Mouse (Mus musculus): ENCODE data around the gene Krtcap3. TPM values are rescaled to one million over a fixed set of nuclear protein-coding genes. Genes with fewer than 3 reads are reported as not detected.
"Not testable (repeated sequence)": the region's sequence is repeated elsewhere in the genome, so short reads cannot be mapped to it uniquely, and the experiment has no call there.

Gene Krtcap3
- polyA plus RNA-seq (2016; fragmentation: Nextera tagmentation; extraction: Ambion mirVana), result 3.3 and 4.7 TPM in 2 replicates

DNA sequence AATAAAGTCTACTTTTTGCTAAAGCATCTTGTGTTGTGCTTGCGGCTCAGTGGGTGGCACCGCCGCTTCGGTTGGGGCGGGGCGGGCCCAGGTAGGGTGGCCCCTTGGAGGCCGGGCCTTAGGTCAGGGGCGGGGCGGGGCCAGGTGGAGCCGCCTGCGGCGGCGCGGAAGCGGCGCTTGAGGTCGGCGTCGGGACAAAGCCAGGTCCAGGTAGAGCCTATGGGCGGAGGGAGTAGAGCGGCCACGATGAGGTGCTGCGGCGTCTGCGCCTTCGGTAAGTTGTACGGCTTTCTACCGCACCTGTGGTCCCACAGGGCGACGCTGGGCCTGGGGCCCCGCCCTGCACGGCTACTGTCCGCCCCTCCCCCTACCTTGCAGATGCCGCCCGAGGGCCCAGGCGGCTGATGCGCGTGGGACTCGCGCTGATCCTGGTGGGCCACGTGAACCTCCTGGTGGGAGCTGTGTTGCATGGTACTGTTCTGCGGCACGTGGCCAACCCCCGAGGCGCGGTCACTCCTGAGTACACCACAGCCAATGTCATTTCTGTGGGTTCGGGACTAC, at the start of gene Krtcap3:
Gene Krtcap3 (plus strand): TSS at position 151 of the 561 bp plus-strand sequence.
- no peak within 1 kb of the TSS for H3K27ac ChIP-seq (replicated peaks)

DNA sequence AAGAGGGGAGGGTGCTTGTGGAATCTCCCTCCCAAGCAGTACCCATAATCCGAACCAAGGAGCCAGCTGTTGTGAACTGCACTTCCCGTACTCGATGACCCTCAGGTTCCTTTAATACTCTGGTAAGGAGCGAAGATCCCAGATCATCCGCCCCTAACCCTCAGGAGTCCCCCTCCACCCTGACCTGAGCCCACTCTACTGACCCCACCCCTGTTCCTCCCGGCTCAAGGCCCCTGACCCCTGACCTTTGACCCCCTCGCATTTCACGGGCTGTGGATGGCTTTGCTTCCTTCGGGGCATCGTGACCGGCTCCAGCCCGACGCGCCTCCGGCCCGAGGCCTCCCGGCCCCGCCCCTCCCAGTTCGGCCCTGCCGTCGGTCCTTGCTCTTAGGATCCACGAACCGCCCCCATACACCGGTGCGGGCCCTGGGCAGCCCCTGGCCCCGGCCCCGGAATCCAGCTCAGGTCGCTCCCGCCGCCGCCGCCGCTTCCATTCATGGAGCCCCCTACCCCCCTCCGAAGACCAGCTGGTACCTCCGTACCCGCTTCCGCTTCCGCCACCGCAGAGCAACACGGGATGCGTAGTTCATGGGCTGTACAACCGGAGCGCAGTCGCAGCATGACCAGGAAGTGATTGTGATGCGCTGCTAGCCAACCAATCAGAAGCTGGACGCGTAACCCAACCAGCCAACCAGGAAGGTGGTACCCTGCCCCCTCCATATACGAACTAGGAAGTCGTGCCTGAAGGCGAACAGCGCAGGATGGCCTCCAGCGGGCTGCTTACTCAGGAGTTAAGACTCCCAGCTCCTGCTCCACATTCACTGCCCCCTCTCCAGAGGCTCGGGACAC, 49.5 kb upstream of the Krtcap3 start, which contains the start of gene Zfp513:
Gene Zfp513 (minus strand): TSS at position 562 of the 849 bp plus-strand sequence.
- H3K4me2 ChIP-seq (replicated peaks), result peak within 1 kb of the TSS; percentile 85
- peaks cover 20% of the 10 kb centered on the region for H3K4me1 ChIP-seq
- no peaks in the 10 kb centered on the region for H3K27me3 ChIP-seq
- peaks cover 77% of the 10 kb centered on the region for H3K36me3 ChIP-seq
- peak within 1 kb of the TSS; percentile 83 for H3K9ac ChIP-seq (replicated peaks)
- H3K4me3 ChIP-seq, result peak within 1 kb of the TSS; percentile 73
- peaks cover 5% of the 10 kb centered on the region for H3K9me3 ChIP-seq
- ATAC-seq (ENCODE audit: low FRiP score, low read depth), result peak; percentile 98
- peak within 1 kb of the TSS; percentile 83 for H3K27ac ChIP-seq (replicated peaks)
- WGBS, result 1% methylated on average over 52 of the region's 53 CpGs

More for the DNA sequence above, at the start of gene Krtcap3:
- Histone ChIP-seq H3K27me3 (peaks cover 14% of the 10 kb centered on the region), H3K4me1 (peaks cover 9% of the 10 kb centered on the region), H3K4me3 (0 out of 2 replicates have a peak within 1 kb of the TSS, but pooled peaks have one; percentile 10), H3K9ac (replicated peaks) (peak within 1 kb of the TSS; percentile 28; the same call in 1 of the 2 replicates), H3K9me3 (no peaks in the 10 kb centered on the region), H3K36me3 (peaks cover 92% of the 10 kb centered on the region), H3K4me2 (replicated peaks) (peak within 1 kb of the TSS; percentile 29)
- WGBS, result 21% methylated on average over 47 of the region's 47 CpGs
- peak; percentile 41; the same call in 1 of the 2 replicates for ATAC-seq (ENCODE audit: low FRiP score, low read depth)

DNA sequence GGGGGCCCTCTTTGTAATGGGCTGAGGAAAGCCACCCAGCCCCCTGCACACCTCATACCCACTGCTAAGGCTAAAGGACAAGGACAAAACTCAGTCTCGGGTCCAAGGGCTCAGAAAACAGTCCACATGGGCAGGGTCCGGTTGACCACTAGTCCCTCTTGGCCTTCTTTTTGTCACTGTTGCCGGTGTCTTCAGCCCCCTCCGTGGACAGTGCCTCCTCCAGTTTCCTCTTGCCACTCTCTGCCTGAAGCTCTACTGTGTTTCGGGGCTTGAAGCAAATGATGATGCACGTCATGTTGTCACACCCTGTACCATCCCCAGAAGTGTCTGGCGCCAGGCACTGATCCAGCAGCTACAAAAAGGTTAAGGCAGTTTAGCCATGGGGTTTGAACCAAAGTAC, 48.6 kb upstream of the Krtcap3 start:
- Histone ChIP-seq H3K9me3 (peaks cover 5% of the 10 kb centered on the region), H3K27me3 (no peaks in the 10 kb centered on the region), H3K4me2 (replicated peaks) (peak overlapping the region; percentile 85), H3K4me3 (peak overlapping the region; percentile 73), H3K9ac (replicated peaks) (peak overlapping the region; percentile 52), H3K36me3 (peaks cover 77% of the 10 kb centered on the region), H3K4me1 (peaks cover 20% of the 10 kb centered on the region), H3K27ac (replicated peaks) (peak overlapping the region; percentile 80)
- ATAC-seq (ENCODE audit: low FRiP score, low read depth), result no peak
- 89% methylated on average over 7 of the region's 7 CpGs for WGBS

DNA sequence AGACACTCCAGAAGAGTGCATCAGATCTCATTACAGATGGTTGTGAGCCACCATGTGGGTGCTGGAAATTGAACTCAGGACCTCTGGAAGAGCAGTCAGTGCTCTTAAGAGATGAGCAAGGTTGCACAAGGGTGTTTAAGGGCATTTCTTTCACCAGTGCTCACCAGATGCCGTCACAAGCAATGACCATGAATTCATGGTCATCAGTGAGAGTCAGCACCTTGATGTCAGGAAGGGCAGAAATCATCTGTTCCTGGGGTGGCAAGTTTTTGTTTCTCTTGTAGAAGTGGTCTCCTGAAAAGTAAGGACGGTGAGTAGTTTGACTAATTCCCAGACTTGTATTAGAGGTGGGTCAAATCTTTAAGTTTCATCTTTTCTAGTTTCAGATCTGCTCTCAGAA, 47.6 kb upstream of the Krtcap3 start:
- H3K36me3 ChIP-seq, result peaks cover 73% of the 10 kb centered on the region
- 90% methylated on average over 2 of the region's 2 CpGs for WGBS
- no peak overlapping the region for H3K9ac ChIP-seq (replicated peaks)

DNA sequence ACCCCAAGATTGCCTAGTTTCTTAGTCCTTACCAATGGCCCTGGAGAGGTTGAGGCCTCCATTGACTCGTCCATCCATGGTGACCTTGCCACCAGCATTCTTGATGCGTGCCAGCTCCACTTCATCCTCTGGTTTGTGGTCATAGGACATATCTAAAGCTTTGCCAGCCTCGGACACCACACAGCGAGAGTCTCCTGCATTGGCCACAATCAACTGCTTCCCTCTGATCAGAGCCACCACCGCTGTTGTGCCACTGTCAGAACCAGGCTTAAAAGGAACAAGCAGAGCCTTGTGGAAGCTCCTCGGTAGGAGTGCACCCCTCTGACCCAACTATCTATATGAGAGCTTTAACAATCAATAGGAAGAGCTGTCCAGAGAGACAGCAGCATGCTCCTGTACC, 47.1 kb upstream of the Krtcap3 start:
- no peak for ATAC-seq (ENCODE audit: low FRiP score, low read depth)
- Histone ChIP-seq H3K27me3 (no peaks in the 10 kb centered on the region), H3K4me1 (peaks cover 20% of the 10 kb centered on the region), H3K9me3 (peaks cover 5% of the 10 kb centered on the region), H3K36me3 (peaks cover 67% of the 10 kb centered on the region), H3K27ac (replicated peaks) (no peak overlapping the region), H3K4me3 (no peak overlapping the region), H3K4me2 (replicated peaks) (no peak overlapping the region), H3K9ac (replicated peaks) (no peak overlapping the region)
- 96% methylated on average over 6 of the region's 6 CpGs for WGBS

More for the DNA sequence above, 47.6 kb upstream of the Krtcap3 start:
- no peak for ATAC-seq (ENCODE audit: low FRiP score, low read depth)
- H3K27me3 ChIP-seq, result no peaks in the 10 kb centered on the region
- H3K9me3 ChIP-seq, result peaks cover 5% of the 10 kb centered on the region
- no peak overlapping the region for H3K27ac ChIP-seq (replicated peaks)
- H3K4me3 ChIP-seq, result no peak overlapping the region
- peaks cover 20% of the 10 kb centered on the region for H3K4me1 ChIP-seq
- H3K4me2 ChIP-seq (replicated peaks), result no peak overlapping the region

DNA sequence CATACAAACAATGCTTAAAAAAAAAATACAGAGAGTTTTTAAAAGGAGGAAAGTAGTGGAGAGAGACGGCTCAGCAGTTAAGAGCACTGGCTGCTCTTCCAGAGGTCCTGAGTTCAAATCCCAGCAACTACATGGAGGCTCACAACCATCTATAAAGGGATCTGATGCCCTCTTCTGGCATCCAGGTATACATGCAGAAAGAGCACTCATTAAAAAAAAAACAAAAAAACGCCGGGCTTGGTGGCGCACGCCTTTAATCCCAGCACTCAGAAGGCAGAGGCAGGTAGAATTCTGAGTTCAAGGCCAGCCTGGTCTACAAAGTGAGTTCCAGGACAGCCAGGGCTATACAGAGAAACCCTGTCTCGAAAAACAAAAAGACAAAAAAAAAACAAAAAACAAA, 34.9 kb upstream of the Krtcap3 start:
- H3K4me2 ChIP-seq (replicated peaks); H3K9ac ChIP-seq (replicated peaks); ATAC-seq (ENCODE audit: low FRiP score, low read depth); H3K9me3 ChIP-seq; H3K27me3 ChIP-seq; H3K4me3 ChIP-seq; H3K36me3 ChIP-seq; H3K27ac ChIP-seq (replicated peaks): not testable (repeated sequence)
- peaks cover 14% of the 10 kb centered on the region for H3K4me1 ChIP-seq
- WGBS, result 95% methylated on average over 6 of the region's 6 CpGs

DNA sequence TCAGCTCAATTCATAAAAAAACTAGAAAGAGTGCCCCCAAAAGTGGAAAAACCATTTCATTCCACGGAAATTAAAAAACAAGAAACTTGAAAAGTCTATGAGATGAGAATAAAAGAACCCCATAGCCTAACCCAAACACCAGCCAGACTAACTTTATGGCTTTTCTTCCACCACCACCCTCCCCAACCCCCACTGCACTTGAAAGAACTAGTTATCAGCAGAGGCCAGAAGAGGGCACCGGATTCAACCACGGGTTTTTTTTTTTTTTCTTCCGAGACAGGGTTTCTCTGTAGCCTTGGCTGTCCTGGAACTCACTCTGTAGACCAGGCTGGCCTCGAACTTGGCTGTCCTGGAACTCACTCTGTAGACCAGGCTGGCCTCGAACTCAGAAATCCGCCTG, 33.2 kb upstream of the Krtcap3 start:
- no peaks in the 10 kb centered on the region for H3K36me3 ChIP-seq
- no peak for ATAC-seq (ENCODE audit: low FRiP score, low read depth)
- H3K4me2 ChIP-seq (replicated peaks), result no peak overlapping the region
- no peak overlapping the region for H3K9ac ChIP-seq (replicated peaks)
- H3K9me3 ChIP-seq, result no peaks in the 10 kb centered on the region
- H3K27ac ChIP-seq (replicated peaks), result no peak overlapping the region
- no peak overlapping the region for H3K4me3 ChIP-seq
- 72% methylated on average over 7 of the region's 7 CpGs for WGBS
- peaks cover 16% of the 10 kb centered on the region for H3K4me1 ChIP-seq
- no peaks in the 10 kb centered on the region for H3K27me3 ChIP-seq

DNA sequence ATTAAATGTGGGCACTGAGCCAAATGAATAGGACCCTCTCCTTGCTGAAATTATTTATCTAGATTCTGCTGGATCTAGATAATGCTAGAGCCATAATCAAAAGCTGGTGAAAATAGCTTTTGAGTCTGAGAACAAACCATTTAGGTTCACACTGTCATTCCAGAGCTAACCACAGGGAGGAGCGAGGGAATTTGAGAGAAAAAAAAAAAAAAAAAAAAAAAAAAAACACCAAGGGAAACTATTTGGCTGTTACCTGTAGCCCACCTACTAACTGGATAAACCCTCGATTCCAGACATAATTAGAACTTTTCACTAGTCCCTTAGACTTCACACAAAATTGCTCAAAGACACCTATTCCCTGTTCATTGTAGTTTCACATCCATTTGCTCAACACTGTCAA, 32.4 kb upstream of the Krtcap3 start:
- peak overlapping the region; percentile 97 for H3K4me3 ChIP-seq
- no peak overlapping the region for H3K27ac ChIP-seq (replicated peaks)
- H3K9me3 ChIP-seq, result no peaks in the 10 kb centered on the region
- H3K4me1 ChIP-seq, result peaks cover 16% of the 10 kb centered on the region
- H3K36me3 ChIP-seq, result no peaks in the 10 kb centered on the region
- H3K9ac ChIP-seq (replicated peaks), result no peak overlapping the region
- no peak for ATAC-seq (ENCODE audit: low FRiP score, low read depth)
- no peaks in the 10 kb centered on the region for H3K27me3 ChIP-seq
- H3K4me2 ChIP-seq (replicated peaks), result peak overlapping the region; percentile 83
- 2% methylated on average over 2 of the region's 2 CpGs for WGBS

DNA sequence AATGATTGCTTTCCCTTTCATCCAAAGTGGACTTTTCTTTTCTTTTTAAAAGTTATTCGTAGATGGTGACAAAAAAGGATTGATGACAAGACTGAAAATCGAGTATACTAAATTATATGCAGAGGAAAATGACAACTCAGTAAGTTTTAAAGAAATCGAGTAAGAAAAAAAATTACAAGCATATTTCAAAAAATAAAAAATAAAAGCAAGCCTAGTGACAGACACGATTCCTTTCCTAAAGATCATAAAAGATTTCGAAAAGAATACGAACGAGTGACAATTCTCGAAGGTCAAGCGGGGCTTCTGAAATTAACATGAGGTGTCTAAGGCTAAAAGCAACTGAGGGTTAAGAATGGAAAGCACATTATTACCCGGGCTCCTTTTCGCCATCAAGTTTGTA, 32.0 kb upstream of the Krtcap3 start:
- WGBS, result 2% methylated on average over 11 of the region's 11 CpGs

DNA sequence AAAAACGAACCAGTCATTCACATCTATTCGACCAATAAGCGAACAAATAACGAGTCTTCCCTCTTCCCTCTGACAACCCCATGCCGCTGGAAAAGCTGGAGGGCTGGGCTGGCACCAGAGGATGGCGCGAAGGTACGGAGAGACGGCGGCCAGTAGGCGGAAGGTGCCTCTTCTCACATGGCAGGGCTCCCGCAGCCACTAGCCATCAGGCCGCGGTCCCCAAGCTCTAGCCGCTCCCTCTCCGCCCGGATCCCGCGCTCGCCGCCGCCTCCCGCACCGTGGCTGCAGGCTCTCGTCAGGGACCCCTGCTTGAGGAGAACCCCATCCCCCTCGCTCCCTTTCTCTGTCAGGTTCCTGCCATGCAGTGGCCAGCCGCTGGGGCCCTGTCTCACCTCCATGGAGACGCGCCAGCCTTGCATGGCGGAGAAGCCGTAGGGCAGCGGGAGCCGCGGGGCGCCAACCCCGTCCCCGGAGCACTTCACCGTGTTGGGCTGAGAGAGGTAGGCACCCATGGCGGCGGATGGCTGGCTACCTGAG, 31.5 kb upstream of the Krtcap3 start:
- WGBS, result under 1% methylated on average over 40 of the region's 40 CpGs

More for the DNA sequence above, 32.0 kb upstream of the Krtcap3 start:
- Histone ChIP-seq H3K9me3 (no peaks in the 10 kb centered on the region), H3K4me1 (peaks cover 16% of the 10 kb centered on the region), H3K9ac (replicated peaks) (peak overlapping the region; percentile 92), H3K4me3 (peak overlapping the region; percentile 97), H3K36me3 (no peaks in the 10 kb centered on the region), H3K27me3 (no peaks in the 10 kb centered on the region), H3K4me2 (replicated peaks) (peak overlapping the region; percentile 83), H3K27ac (replicated peaks) (peak overlapping the region; percentile 95)
- ATAC-seq (ENCODE audit: low FRiP score, low read depth), result no peak

DNA sequence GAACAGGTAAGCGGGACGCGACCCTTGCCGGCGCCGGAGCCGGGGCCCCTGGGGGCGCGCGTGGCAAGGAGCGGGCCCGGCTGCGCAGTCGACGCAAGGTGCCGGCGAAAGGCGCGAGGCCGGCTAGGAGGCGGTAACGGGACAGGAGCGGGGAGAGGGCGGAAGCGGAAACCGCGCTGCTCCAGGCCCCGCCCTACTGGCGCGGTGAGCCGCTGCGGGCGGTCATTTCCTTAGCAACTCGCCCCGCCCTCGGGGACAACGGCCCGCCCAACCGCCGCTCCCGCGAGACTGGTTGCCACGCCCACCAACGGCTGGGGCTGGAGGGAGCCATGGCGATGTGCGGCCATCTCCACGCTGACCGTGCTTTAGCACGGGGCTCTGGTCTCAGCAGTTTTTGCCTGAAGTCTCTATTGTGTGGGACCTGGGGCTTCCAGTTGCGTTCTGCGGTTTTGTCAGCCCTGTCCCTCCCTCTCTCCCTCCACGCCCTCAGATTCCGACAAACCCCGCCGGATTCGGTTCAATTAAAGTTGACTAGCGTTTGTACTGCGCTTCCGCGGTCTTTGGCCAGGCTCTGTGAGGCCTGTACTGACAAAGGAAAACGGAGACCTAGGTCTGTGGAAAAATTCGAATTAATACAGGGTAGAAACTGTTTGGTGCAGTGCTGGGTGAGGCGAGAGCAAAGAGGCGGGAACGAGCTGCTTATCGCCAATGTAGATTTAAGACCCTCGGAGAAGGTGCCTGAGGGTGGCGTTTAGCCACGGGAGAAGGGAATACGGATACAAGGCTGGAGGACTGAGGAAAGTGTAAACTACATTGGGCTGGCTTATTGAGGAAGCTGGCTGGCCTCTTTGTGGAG, 30.8 kb upstream of the Krtcap3 start, which contains the start of gene Ppm1g:
Gene Ppm1g (minus strand): TSS at position 240 of the 856 bp plus-strand sequence.
- Histone ChIP-seq H3K9me3 (no peaks in the 10 kb centered on the region), H3K27me3 (no peaks in the 10 kb centered on the region), H3K36me3 (no peaks in the 10 kb centered on the region), H3K27ac (replicated peaks) (peak within 1 kb of the TSS; percentile 95), H3K4me1 (peaks cover 16% of the 10 kb centered on the region), H3K9ac (replicated peaks) (peak within 1 kb of the TSS; percentile 92), H3K4me3 (peak within 1 kb of the TSS; percentile 97), H3K4me2 (replicated peaks) (peak within 1 kb of the TSS; percentile 83)
- under 1% methylated on average over 59 of the region's 70 CpGs for WGBS
- ATAC-seq (ENCODE audit: low FRiP score, low read depth), result peak; percentile 94

More for the DNA sequence above, 31.5 kb upstream of the Krtcap3 start:
- H3K9me3 ChIP-seq, result no peaks in the 10 kb centered on the region
- peak overlapping the region; percentile 92 for H3K9ac ChIP-seq (replicated peaks)
- no peaks in the 10 kb centered on the region for H3K27me3 ChIP-seq
- H3K4me3 ChIP-seq, result peak overlapping the region; percentile 97
- no peaks in the 10 kb centered on the region for H3K36me3 ChIP-seq
- ATAC-seq (ENCODE audit: low FRiP score, low read depth), result no peak; the same call in none of the 2 replicates
- peak overlapping the region; percentile 95 for H3K27ac ChIP-seq (replicated peaks)
- peaks cover 16% of the 10 kb centered on the region for H3K4me1 ChIP-seq
- H3K4me2 ChIP-seq (replicated peaks), result peak overlapping the region; percentile 83
